Mouse (Mus musculus): ENCODE data around the gene Afap1l2. TPM values are rescaled to one million over a fixed set of nuclear protein-coding genes. Genes with fewer than 3 reads are reported as not detected.

Afap1l2 gene
- total and polyA plus RNA-seq, 2 experiments, result 0.55 to 0.77 TPM

DNA sequence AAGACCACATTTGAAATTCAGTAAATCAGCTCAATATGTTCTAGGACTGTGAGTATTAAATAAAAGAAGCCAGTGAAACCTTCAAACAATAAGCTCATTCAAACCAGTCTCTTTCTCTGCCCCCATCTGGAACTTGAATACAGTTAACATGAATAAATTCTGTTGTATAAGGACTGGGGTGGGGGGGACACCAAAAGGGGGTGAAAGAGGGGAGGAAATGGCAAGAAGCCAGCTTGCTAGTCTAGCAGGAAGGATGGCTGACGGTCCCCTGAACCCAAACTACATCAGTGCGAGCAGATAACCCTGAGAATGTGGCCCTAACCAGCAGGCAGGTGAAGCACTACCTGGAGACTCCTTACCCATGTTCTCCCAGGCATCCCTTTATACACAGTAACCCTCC is 9.1 kb downstream of the Afap1l2 start:
- WGBS, result 85% methylated on average over 2 of the region's 2 CpGs
- no peak overlapping the region for H3K4me3 ChIP-seq (ENCODE audit: insufficient read depth, low read depth, low read length)
- no peak overlapping the region for H3K27ac ChIP-seq (replicated peaks; ENCODE audit: insufficient read depth, low read depth, low read length)
- no peaks in the 10 kb centered on the region for H3K27me3 ChIP-seq (ENCODE audit: control insufficient read depth, insufficient read depth, low read length)
- TF ChIP-seq CTCF (IDR thresholded peaks at IDR 0.05; ENCODE audit: low read depth, low read length) (no peak), POLR2A (IDR thresholded peaks at IDR 0.05; ENCODE audit: extremely low read depth, insufficient read depth, low read length) (no peak)
- no peaks in the 10 kb centered on the region for H3K36me3 ChIP-seq (ENCODE audit: control insufficient read depth, insufficient read depth, low read length)
- no peak overlapping the region for H3K9ac ChIP-seq (ENCODE audit: low read depth, low read length)
- no peak for DNase-seq (ENCODE audit: extremely low read depth, low read depth, low spot score)
- H3K79me2 ChIP-seq (ENCODE audit: control insufficient read depth, insufficient read depth, low read length), result no peaks in the 10 kb centered on the region
- no peaks in the 10 kb centered on the region; the same call in 1 of the 2 replicates for H3K4me1 ChIP-seq (ENCODE audit: control insufficient read depth, insufficient read depth, low read length)

DNA sequence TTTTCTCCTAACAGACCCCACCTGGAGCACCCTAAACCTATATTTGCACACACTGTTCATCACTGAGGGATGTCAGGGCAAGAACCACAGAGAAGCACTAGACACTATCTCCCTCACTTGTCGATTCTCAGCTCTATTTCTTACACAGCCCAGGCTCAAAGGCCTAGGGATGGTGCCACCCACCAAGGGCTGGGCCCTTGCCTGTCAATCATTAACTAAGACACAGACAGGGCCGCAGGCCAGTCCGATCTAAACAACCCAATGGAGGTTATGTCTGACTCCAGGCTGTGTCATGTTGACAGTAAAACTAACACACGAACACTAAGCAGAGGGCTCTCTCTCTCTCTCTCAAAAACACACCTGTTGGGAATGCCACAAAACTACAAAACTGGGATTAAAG is 9.7 kb downstream of the Afap1l2 start:
- H3K4me3 ChIP-seq (ENCODE audit: insufficient read depth, low read depth, low read length), result no peak overlapping the region
- TF ChIP-seq POLR2A (IDR thresholded peaks at IDR 0.05; ENCODE audit: extremely low read depth, insufficient read depth, low read length) (no peak), CTCF (IDR thresholded peaks at IDR 0.05; ENCODE audit: low read depth, low read length) (no peak)
- H3K27me3 ChIP-seq (ENCODE audit: control insufficient read depth, insufficient read depth, low read length), result no peaks in the 10 kb centered on the region
- H3K4me1 ChIP-seq (ENCODE audit: control insufficient read depth, insufficient read depth, low read length), result no peaks in the 10 kb centered on the region; the same call in 1 of the 2 replicates
- no peak overlapping the region for H3K9ac ChIP-seq (ENCODE audit: low read depth, low read length)
- DNase-seq (ENCODE audit: extremely low read depth, low read depth, low spot score), result peak; percentile 23
- no peaks in the 10 kb centered on the region for H3K36me3 ChIP-seq (ENCODE audit: control insufficient read depth, insufficient read depth, low read length)
- no peaks in the 10 kb centered on the region for H3K79me2 ChIP-seq (ENCODE audit: control insufficient read depth, insufficient read depth, low read length)
- H3K27ac ChIP-seq (replicated peaks; ENCODE audit: insufficient read depth, low read depth, low read length), result no peak overlapping the region
- WGBS, result 50% methylated on average over 4 of the region's 4 CpGs

DNA sequence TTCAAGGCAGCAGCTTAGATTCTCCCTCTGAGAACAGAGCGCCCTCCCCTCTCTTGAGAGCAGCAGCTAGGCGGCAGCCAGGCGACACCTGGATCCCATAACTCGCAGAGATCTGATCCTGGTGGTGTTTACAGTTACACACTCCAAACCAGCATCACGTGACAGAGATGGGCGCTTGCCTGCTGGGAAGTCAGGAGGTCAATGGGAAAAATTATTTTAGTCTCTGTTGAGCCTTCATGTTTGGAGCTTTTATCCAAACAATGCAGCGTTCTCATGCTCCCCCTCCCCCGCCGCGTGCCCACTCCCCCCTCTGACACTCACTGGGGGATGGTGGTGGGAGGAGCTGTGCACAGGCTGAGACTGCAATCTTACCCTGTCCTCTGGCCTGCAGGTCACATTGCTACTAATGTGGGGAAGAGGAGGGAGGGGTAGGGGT is 10.8 kb downstream of the Afap1l2 start:
- Histone ChIP-seq H3K4me3 (ENCODE audit: insufficient read depth, low read depth, low read length) (no peak overlapping the region), H3K79me2 (ENCODE audit: control insufficient read depth, insufficient read depth, low read length) (no peaks in the 10 kb centered on the region), H3K36me3 (ENCODE audit: control insufficient read depth, insufficient read depth, low read length) (no peaks in the 10 kb centered on the region), H3K27ac (replicated peaks; ENCODE audit: insufficient read depth, low read depth, low read length) (no peak overlapping the region), H3K27me3 (ENCODE audit: control insufficient read depth, insufficient read depth, low read length) (no peaks in the 10 kb centered on the region), H3K9ac (ENCODE audit: low read depth, low read length) (no peak overlapping the region), H3K4me1 (ENCODE audit: control insufficient read depth, insufficient read depth, low read length) (no peaks in the 10 kb centered on the region)
- WGBS, result 10% methylated on average over 10 of the region's 10 CpGs
- TF ChIP-seq CTCF (IDR thresholded peaks at IDR 0.05; ENCODE audit: low read depth, low read length) (0 out of 2 replicates have a peak, but pooled peaks have one; percentile 3), POLR2A (IDR thresholded peaks at IDR 0.05; ENCODE audit: extremely low read depth, insufficient read depth, low read length) (no peak)
- peak; percentile 24 for DNase-seq (ENCODE audit: extremely low read depth, low read depth, low spot score)

DNA sequence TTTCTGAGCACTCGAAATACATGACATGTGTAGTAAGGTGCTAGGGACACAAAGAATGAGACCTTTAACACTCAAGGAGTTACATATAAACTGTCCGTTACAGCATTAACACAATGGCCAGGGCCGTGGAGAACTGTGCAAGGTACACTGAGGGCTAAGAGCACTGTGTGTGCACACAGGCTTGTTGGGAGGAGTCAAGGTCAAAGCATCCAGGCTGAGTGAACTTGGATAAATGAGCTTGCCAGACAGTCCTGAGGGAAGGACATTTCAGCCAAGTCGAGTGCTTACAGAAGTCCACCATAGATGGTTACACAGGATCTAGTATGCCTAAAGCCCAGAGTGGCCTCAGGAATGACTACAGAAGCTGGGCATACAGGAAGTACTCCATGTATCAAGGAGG is 12.6 kb downstream of the Afap1l2 start:
- H3K4me3 ChIP-seq (ENCODE audit: insufficient read depth, low read depth, low read length), result no peak overlapping the region
- no peaks in the 10 kb centered on the region for H3K4me1 ChIP-seq (ENCODE audit: control insufficient read depth, insufficient read depth, low read length)
- TF ChIP-seq CTCF (IDR thresholded peaks at IDR 0.05; ENCODE audit: low read depth, low read length) (no peak), POLR2A (IDR thresholded peaks at IDR 0.05; ENCODE audit: extremely low read depth, insufficient read depth, low read length) (no peak)
- no peaks in the 10 kb centered on the region for H3K79me2 ChIP-seq (ENCODE audit: control insufficient read depth, insufficient read depth, low read length)
- H3K9ac ChIP-seq (ENCODE audit: low read depth, low read length), result no peak overlapping the region
- H3K27ac ChIP-seq (replicated peaks; ENCODE audit: insufficient read depth, low read depth, low read length), result no peak overlapping the region
- DNase-seq (ENCODE audit: extremely low read depth, low read depth, low spot score), result no peak
- 62% methylated on average over 4 of the region's 4 CpGs for WGBS
- H3K27me3 ChIP-seq (ENCODE audit: control insufficient read depth, insufficient read depth, low read length), result no peaks in the 10 kb centered on the region
- no peaks in the 10 kb centered on the region for H3K36me3 ChIP-seq (ENCODE audit: control insufficient read depth, insufficient read depth, low read length)

DNA sequence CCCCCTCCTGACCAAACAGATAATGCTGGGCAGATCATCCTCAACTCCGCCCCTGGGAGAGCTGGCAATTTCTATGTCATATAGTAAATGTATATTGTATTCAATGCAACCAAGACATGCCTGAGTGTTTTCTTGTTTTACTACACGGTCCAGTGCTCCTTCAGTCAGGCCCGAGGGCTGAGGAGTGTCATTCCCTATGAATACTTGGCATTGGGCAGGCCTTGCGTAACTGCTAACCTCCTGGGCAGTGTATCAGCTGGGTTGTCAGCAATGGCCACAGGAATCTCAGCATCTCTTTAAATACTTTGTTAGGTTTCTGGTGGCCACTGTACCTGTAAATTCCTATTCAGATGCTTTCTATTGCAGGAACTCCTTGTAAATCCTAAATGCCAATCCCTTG is 13.4 kb downstream of the Afap1l2 start:
- H3K9ac ChIP-seq (ENCODE audit: low read depth, low read length), result no peak overlapping the region

DNA sequence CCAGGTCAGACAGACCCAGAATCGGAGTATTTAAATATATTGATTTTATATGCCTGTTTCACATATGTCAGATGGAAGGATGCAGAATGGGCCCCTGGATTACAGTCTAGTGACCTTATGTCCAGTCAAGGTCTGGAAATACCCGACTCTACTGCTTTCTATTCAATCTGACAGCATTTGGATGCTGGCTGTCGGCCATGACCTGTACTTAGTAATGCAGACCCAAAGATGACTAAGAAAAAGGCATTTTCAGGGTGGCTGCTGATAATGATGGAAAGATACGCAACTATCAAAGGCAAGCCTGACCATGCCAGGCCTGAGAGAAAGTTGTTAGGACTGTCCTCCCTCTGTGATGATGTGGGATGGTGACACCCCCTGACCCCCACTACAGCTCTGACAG is 14.3 kb downstream of the Afap1l2 start:
- Histone ChIP-seq H3K36me3 (ENCODE audit: control insufficient read depth, insufficient read depth, low read length) (no peaks in the 10 kb centered on the region), H3K27ac (replicated peaks; ENCODE audit: insufficient read depth, low read depth, low read length) (no peak overlapping the region), H3K79me2 (ENCODE audit: control insufficient read depth, insufficient read depth, low read length) (no peaks in the 10 kb centered on the region), H3K9ac (ENCODE audit: low read depth, low read length) (no peak overlapping the region), H3K27me3 (ENCODE audit: control insufficient read depth, insufficient read depth, low read length) (no peaks in the 10 kb centered on the region), H3K4me3 (ENCODE audit: insufficient read depth, low read depth, low read length) (no peak overlapping the region), H3K4me1 (ENCODE audit: control insufficient read depth, insufficient read depth, low read length) (no peaks in the 10 kb centered on the region)
- TF ChIP-seq CTCF (IDR thresholded peaks at IDR 0.05; ENCODE audit: low read depth, low read length) (no peak), POLR2A (IDR thresholded peaks at IDR 0.05; ENCODE audit: extremely low read depth, insufficient read depth, low read length) (no peak)
- DNase-seq (ENCODE audit: extremely low read depth, low read depth, low spot score), result no peak
- 68% methylated on average over 4 of the region's 4 CpGs for WGBS

More for the DNA sequence above, 13.4 kb downstream of the Afap1l2 start:
- WGBS, result 69% methylated on average over 4 of the region's 4 CpGs
- Histone ChIP-seq H3K4me3 (ENCODE audit: insufficient read depth, low read depth, low read length) (no peak overlapping the region), H3K27me3 (ENCODE audit: control insufficient read depth, insufficient read depth, low read length) (no peaks in the 10 kb centered on the region), H3K79me2 (ENCODE audit: control insufficient read depth, insufficient read depth, low read length) (no peaks in the 10 kb centered on the region), H3K27ac (replicated peaks; ENCODE audit: insufficient read depth, low read depth, low read length) (no peak overlapping the region), H3K4me1 (ENCODE audit: control insufficient read depth, insufficient read depth, low read length) (no peaks in the 10 kb centered on the region), H3K36me3 (ENCODE audit: control insufficient read depth, insufficient read depth, low read length) (no peaks in the 10 kb centered on the region)
- TF ChIP-seq CTCF (IDR thresholded peaks at IDR 0.05; ENCODE audit: low read depth, low read length), result no peak
- no peak for TF ChIP-seq POLR2A (IDR thresholded peaks at IDR 0.05; ENCODE audit: extremely low read depth, insufficient read depth, low read length)
- DNase-seq (ENCODE audit: extremely low read depth, low read depth, low spot score), result no peak
